Mouse (Mus musculus) midbrain, embryonic 12.5 days (tissue): ENCODE results near the gene Serpina3n. TPM values are rescaled to one million over a fixed set of nuclear protein-coding genes. Genes with fewer than 3 reads are reported as not detected.
"Not testable (repeated sequence)": the region's sequence is repeated elsewhere in the genome, so short reads cannot be mapped to it uniquely, and the experiment has no call there.

Experiments
- ATAC-seq: fragments of 200-750 bp; cut with Nextera tagmentation; 2 replicates; pipeline ENCODE4 v1.8.0; 2017; ENCODE audit warnings: low read depth, moderate TSS enrichment, moderate library complexity; ENCODE audit not compliant: low FRiP score
- H3K27ac ChIP-seq: fragments of 300-500 bp; sonication (generic); replicated peaks from 2 replicates; pipeline ENCODE4 v1.5.1; 2016; ENCODE audit warnings: mild to moderate bottlenecking
- H3K27me3 ChIP-seq: fragments of 300-500 bp; sonication (generic); 2 replicates; pipeline ENCODE4 v1.6.1; 2016; ENCODE audit warnings: mild to moderate bottlenecking
- H3K36me3 ChIP-seq: fragments of 300-500 bp; sonication (generic); 2 replicates; pipeline ENCODE4 v1.6.1; 2016
- H3K4me1 ChIP-seq: fragments of 300-500 bp; sonication (generic); 2 replicates; pipeline ENCODE4 v1.6.1; 2016
- H3K4me2 ChIP-seq: fragments of 300-500 bp; sonication (generic); replicated peaks from 2 replicates; pipeline ENCODE4 v1.6.1; 2016; ENCODE audit warnings: mild to moderate bottlenecking, moderate library complexity
- H3K4me3 ChIP-seq: fragments of 300-500 bp; sonication (generic); 2 replicates; pipeline ENCODE4 v1.5.1; 2016; ENCODE audit warnings: mild to moderate bottlenecking
- H3K9ac ChIP-seq: fragments of 300-500 bp; sonication (generic); replicated peaks from 2 replicates; pipeline ENCODE4 v1.6.1; 2016; ENCODE audit warnings: mild to moderate bottlenecking, moderate library complexity
- H3K9me3 ChIP-seq: fragments of 300-500 bp; sonication (generic); 2 replicates; pipeline ENCODE4 v1.6.1; 2016; ENCODE audit warnings: mild to moderate bottlenecking
- WGBS: fragments of 180-500 bp; shearing (Covaris S2); methylation state at CpG from one replicate; pipeline ENCODE4 v1.1.7; 2016; 5-methylcytosine and 5-hydroxymethylcytosine counted together
- polyA plus RNA-seq: library from polyadenylated mRNA; unstranded; fragments of >200 nt; fragmentation: Nextera tagmentation; extraction: Ambion mirVana; gene quantifications from 2 replicates; pipeline ENCODE4 v1.2.1, GENCODE M21; 2016

The Serpina3n gene
- polyA plus RNA-seq = not detected in 2 replicates

DNA sequence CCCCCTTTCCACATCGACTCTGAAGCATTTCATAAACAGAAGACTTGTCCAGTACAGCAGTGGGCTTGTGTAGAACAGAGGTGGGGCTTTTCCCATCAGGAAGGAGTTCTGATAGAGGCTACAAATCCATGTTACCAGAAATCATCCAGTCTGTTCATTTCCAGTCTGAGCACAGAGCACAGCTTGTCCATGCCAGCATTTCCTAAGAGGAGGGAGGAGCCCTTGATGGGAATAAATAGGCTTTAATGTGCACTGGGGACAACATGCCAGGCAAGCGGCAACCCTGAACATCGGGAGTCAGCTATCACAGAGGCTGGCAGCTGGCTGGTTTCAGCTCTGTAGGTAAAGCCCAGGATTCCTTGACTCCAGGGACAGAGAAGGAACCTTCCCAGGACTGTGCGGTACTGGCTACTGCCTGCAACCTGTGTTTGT lies at the start of gene Serpina3n:
TSS of gene Serpina3n (plus strand) at position 276 of the 432 bp plus-strand sequence.
- no peak for ATAC-seq
- Histone ChIP-seq H3K4me3 (no peak within 1 kb of the TSS), H3K36me3 (no peaks in the 10 kb centered on the region), H3K4me1 (no peaks in the 10 kb centered on the region), H3K27ac (no peak within 1 kb of the TSS), H3K9ac (no peak within 1 kb of the TSS), H3K4me2 (no peak within 1 kb of the TSS), H3K9me3 (no peaks in the 10 kb centered on the region), H3K27me3 (no peaks in the 10 kb centered on the region)
- 69% methylated on average over 4 of the region's 4 CpGs for WGBS

DNA sequence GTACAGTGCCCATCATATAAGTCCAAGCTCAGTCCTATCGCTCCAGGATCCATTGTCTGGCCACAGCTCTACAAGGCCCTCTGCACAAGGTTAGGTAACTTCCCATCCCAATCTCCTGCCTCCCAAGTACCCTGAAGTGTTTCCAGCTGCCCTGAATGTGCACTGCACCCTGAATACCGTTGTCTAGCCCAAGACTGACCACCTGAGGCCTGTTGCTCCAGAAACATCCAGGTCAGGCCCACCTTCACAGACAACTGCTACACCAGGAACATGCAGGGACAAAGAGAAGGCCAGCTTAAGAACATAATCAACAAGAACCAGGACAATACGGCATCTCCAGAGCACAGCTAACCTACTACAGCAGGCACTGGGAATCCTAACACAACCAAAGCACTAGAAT lies 36.5 kb upstream of the Serpina3n start:
- ATAC-seq = no peak
- Histone ChIP-seq H3K4me3 (no peak overlapping the region), H3K27me3 (no peaks in the 10 kb centered on the region), H3K27ac (no peak overlapping the region), H3K9me3 (no peaks in the 10 kb centered on the region), H3K4me2 (no peak overlapping the region), H3K4me1 (no peaks in the 10 kb centered on the region), H3K9ac (no peak overlapping the region), H3K36me3 (no peaks in the 10 kb centered on the region)
- 88% methylated on average over 3 of the region's 3 CpGs for WGBS

DNA sequence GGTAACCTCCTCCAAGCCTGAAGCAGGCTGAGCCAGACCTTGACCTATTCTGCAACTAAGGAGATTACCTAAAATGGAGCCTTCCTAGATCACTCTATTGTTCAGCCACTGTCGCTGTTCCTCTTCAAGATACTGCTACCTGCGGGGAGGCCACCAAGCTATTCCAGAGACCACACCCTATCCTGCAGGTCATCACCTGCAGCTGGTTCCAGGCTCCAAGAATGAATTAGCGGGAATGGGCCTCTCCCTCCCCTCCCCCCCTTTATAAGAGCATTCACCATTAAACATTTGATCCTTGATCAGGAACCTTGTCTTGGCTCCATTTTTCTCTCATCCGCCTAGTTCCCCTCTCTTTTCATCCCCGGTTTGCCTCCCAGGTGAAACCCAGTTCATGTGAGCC lies 29.4 kb upstream of the Serpina3n start:
- not testable (repeated sequence) for H3K27me3 ChIP-seq, H3K36me3 ChIP-seq, H3K4me2 ChIP-seq, ATAC-seq, H3K4me1 ChIP-seq, H3K4me3 ChIP-seq, H3K27ac ChIP-seq, H3K9ac ChIP-seq, H3K9me3 ChIP-seq
- WGBS = 76% methylated on average over 5 of the region's 5 CpGs

DNA sequence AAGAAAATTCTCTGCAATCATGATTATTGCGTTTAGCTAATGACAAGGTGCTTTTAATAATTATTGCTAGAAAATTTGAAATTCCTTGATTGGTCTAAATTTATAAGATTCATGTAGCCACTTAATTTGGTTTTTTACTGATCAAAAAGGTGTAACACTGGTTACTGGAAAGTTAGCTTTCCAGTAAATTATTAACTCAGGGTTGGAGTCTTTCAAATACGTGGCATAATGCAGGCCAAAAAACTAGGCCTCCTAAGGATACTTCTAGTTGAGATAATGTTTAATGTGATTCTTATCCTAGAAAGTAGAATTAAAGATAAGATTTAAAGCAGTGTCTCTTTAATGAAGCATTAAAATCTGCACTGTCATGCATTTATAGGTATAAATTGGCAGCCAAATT lies 28.2 kb upstream of the Serpina3n start:
- H3K27me3 ChIP-seq, H3K36me3 ChIP-seq, H3K9me3 ChIP-seq, H3K27ac ChIP-seq, H3K4me2 ChIP-seq, H3K9ac ChIP-seq, H3K4me1 ChIP-seq, H3K4me3 ChIP-seq, ATAC-seq: not testable (repeated sequence)
- 81% methylated on average over 2 of the region's 2 CpGs for WGBS

DNA sequence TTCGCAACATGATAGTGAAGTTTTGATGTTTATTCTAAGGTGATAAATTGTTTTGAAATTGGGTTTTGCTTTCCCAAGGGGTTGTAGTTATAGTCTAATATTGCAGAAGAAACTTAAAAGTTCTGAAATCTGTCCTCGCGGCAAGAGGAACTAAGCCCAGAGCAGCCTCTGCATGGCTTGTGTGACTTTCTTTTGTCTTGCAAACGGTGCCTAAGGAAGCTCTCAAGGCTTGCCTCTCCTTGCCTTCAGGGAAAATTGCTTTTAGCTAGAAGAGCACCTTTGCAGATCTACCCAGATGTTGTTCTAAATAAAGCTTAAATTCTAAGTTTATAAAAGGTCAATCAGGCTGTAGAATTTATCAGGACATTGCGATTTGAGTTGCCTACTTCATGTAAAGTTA lies 27.7 kb upstream of the Serpina3n start:
- WGBS = 44% methylated on average over 5 of the region's 5 CpGs

DNA sequence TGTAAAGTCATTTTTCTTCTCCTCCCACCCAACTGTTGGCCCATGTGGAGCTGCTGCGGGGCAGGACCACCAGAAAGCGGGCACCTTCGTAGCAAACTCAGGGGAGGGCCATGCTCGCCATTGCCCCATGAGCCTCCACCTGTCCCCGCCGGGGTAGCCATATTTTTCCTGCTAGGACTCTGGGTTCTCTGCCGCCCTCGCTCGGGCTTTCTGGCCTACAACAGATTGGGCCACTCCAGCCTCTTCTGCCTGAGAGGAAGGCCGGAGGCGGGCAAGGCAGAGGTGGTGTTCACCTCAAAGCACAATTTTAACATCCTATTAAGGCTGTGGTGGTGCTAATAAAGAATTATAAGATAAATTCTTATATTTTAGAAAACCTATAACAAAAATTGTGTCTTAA lies 26.7 kb upstream of the Serpina3n start:
- Histone ChIP-seq H3K4me1 (no peaks in the 10 kb centered on the region), H3K4me2 (no peak overlapping the region), H3K9ac (no peak overlapping the region), H3K4me3 (no peak overlapping the region), H3K36me3 (no peaks in the 10 kb centered on the region), H3K27me3 (no peaks in the 10 kb centered on the region), H3K27ac (no peak overlapping the region), H3K9me3 (no peaks in the 10 kb centered on the region)
- WGBS = 92% methylated on average over 11 of the region's 11 CpGs
- no peak for ATAC-seq

More for the DNA sequence above, 27.7 kb upstream of the Serpina3n start:
- not testable (repeated sequence) for H3K9ac ChIP-seq, H3K4me2 ChIP-seq, H3K4me3 ChIP-seq, H3K4me1 ChIP-seq, ATAC-seq, H3K9me3 ChIP-seq, H3K27me3 ChIP-seq, H3K36me3 ChIP-seq, H3K27ac ChIP-seq

DNA sequence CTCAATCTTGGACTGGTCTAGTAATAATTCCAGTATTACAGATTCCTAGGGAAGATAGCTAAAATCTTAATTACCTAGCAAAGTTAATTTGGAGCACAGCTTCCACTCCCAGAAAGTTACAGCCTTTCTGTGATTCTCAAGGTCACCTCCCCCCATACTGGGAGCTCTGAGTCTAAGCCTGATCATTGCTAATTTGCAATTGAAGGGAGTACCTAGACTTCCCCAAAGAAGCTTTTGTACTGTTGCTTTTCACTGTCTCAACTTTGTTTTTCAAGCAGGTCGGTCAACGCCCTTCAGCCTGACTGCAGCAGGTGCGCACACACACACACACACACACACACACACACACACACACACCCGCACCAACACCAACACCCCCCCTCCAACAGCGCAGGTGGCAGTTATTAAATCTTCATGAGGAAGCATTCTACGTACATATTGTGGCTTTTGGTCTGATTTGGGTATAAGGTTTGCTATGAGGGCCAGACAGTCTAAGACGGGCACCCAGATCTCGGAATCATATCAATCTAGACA lies 25.4 kb upstream of the Serpina3n start:
- not testable (repeated sequence) for H3K27me3 ChIP-seq, H3K4me2 ChIP-seq, H3K9ac ChIP-seq, H3K4me1 ChIP-seq, H3K27ac ChIP-seq, H3K36me3 ChIP-seq, ATAC-seq, H3K9me3 ChIP-seq, H3K4me3 ChIP-seq
- 91% methylated on average over 8 of the region's 8 CpGs for WGBS

DNA sequence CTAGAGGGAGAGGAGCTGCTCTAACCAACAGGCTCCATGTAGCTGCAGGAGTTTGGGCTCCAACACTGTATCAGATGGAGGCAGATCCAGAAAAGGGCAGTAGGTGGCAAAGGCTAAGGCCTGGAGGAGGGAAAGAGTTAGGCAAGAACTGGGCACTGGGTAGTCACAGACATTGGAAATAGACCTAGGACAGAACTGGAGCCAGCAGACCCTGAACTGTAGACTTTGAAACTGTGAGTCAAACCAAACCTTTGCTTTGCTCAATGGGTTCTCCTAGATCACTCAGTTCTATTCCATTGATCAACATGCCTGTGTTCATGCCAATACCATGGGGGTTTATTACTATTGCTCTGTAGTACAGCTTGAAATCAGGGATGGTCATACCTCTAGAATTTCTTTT lies 20.5 kb upstream of the Serpina3n start:
- H3K9me3 ChIP-seq, H3K9ac ChIP-seq, H3K4me1 ChIP-seq, ATAC-seq, H3K27ac ChIP-seq, H3K4me3 ChIP-seq, H3K4me2 ChIP-seq, H3K36me3 ChIP-seq, H3K27me3 ChIP-seq: not testable (repeated sequence)

DNA sequence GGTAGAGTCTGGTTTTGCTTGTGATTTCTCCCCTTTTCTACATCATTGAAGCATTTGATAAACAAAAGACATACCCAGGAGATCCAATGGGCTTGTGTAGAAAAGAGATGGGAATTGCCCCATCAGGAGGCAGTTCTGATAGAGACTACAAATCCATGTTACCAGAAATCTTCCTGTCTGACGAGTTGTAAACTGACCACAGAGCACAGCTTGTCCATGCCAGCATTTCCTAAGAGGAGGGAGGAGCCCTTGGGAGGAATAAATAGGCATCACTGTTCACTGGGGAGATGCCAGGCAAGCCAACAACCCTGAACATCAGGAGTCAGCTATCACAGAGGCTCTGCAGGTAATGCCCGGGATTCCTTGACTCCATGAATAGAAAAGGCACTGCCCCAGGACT lies 19.7 kb upstream of the Serpina3n start:
- not testable (repeated sequence) for H3K27me3 ChIP-seq, H3K4me1 ChIP-seq, H3K4me2 ChIP-seq, H3K9ac ChIP-seq, H3K9me3 ChIP-seq, H3K4me3 ChIP-seq, H3K27ac ChIP-seq, H3K36me3 ChIP-seq, ATAC-seq
- WGBS = 65% methylated on average over 2 of the region's 2 CpGs

DNA sequence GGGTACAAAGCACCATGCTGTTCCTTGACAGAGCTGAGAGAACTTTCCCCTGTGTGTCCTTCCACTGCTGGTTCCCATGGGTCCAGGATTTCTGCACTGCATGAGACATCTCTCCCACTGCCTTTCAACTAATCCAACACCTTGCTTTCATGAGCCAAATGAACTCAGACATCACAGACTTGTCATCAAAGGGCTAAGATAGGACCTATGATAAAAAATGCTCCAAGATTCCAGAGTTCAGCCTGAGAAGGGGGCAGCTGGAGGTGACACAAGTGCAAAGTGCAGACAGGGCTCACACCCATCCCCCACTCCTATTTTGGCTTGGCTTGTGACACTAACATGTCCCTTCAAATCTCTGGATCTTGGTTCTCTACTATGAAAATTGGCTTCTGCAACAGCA lies 18.1 kb upstream of the Serpina3n start:
- ATAC-seq = no peak
- H3K27me3 ChIP-seq = no peaks in the 10 kb centered on the region
- no peak overlapping the region for H3K4me2 ChIP-seq
- H3K27ac ChIP-seq = no peak overlapping the region
- H3K9ac ChIP-seq = no peak overlapping the region
- H3K36me3 ChIP-seq = no peaks in the 10 kb centered on the region
- H3K4me1 ChIP-seq = no peaks in the 10 kb centered on the region
- no peaks in the 10 kb centered on the region for H3K9me3 ChIP-seq
- no peak overlapping the region for H3K4me3 ChIP-seq

DNA sequence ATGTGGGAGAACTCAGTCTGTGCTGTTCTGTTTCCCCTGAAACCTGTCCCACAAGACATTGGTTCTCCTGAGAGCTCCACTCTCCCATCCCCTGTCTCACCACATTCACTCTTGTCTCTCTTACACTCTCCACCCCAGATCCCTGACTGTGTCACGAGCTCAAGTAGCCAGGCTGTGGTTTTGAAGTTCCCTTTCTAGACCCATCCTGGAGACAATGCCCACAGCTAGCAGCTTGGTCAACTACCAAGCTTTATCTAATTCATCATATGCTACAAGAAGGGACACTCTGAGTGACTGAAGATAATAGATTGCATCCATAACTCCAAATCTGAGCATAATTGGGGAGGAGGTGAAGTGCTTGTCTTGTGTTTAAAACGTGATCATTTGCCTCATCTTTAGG lies 15.5 kb upstream of the Serpina3n start:
- H3K4me1 ChIP-seq, H3K36me3 ChIP-seq, H3K9me3 ChIP-seq, H3K27me3 ChIP-seq, ATAC-seq, H3K27ac ChIP-seq, H3K4me3 ChIP-seq, H3K4me2 ChIP-seq, H3K9ac ChIP-seq: not testable (repeated sequence)
- WGBS = 62% methylated on average over 2 of the region's 2 CpGs

DNA sequence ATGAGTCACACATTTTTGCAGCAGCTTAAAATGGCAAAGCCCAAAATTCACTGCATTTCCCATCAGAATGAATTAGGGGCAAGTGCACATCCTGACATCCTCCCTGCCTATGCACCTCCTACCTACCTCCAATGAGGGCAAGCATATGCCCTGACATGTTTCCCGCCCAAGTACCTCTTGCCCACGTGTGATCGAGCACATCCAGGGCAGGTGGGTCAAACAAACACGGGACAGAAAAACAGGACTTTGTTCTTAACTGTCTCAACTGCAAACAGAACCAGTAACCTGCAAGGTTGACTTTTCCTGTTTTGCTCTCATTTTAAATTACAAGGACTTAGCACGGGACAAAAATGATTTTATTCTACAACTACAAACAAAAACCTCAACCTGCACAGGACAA lies 2.6 kb upstream of the Serpina3n start:
- H3K4me3 ChIP-seq = no peak overlapping the region
- H3K9me3 ChIP-seq = no peaks in the 10 kb centered on the region
- no peak overlapping the region for H3K27ac ChIP-seq
- no peaks in the 10 kb centered on the region for H3K36me3 ChIP-seq
- no peaks in the 10 kb centered on the region for H3K4me1 ChIP-seq
- no peak for ATAC-seq
- H3K4me2 ChIP-seq = no peak overlapping the region
- WGBS = 88% methylated on average over 5 of the region's 5 CpGs
- H3K27me3 ChIP-seq = no peaks in the 10 kb centered on the region
- H3K9ac ChIP-seq = no peak overlapping the region

DNA sequence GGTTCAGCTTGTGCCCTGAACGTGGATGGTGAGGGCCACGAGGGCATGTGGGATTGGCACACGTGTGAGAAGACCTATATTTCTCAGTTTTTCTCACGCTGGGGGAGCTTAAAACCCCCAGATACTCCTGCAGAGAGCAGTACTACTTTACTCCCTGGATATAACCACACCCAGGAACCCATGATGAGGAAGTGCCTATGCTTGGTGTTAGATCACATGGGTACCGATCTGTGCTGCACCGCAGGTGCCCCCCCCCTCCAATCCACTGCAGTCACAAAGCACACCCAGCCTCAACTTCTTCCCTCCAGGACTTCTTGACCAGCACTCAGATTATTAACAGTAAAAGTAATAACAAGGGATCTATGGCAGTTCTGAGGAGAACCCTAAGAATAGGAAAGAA lies 6.0 kb downstream of the Serpina3n start:
- H3K27me3 ChIP-seq = no peaks in the 10 kb centered on the region; the same call in 1 of the 2 replicates
- H3K27ac ChIP-seq = no peak overlapping the region
- no peak overlapping the region for H3K4me2 ChIP-seq
- WGBS = 84% methylated on average over 6 of the region's 6 CpGs
- no peak overlapping the region for H3K9ac ChIP-seq
- no peaks in the 10 kb centered on the region for H3K9me3 ChIP-seq
- no peak overlapping the region for H3K4me3 ChIP-seq
- H3K36me3 ChIP-seq = no peaks in the 10 kb centered on the region
- no peak for ATAC-seq
- no peaks in the 10 kb centered on the region for H3K4me1 ChIP-seq
